In genomic region chr6:50377742-50378720, GRCm38 (mm10) we compare ENCODE assay signal across 7 mouse cellular contexts.
DNase-seq lines count a peak whose midpoint lies in the region; ATAC-seq lines count a peak whose summit lies in the region.

No protein-coding gene starts in this region.

- H3K4me2 ChIP-seq in liver, embryonic 11.5 days, result peak overlapping the region; percentile 23
- H3K4me2 ChIP-seq in stomach, embryonic 14.5 days (replicated peaks; ENCODE audit: low read depth, low read length), result no peak overlapping the region

- H3K27me3 ChIP-seq in liver, embryonic 11.5 days (replicated peaks; ENCODE audit: control insufficient read depth, insufficient read depth, low read length), result no peaks in the 10 kb centered on the region
- H3K27me3 ChIP-seq in stomach, embryonic 14.5 days (ENCODE audit: control insufficient read depth, insufficient read depth, low read length), result no peaks in the 10 kb centered on the region

- no peak overlapping the region for H3K9ac ChIP-seq in liver, embryonic 11.5 days (ENCODE audit: low read depth, low read length)
- no peak overlapping the region for H3K9ac ChIP-seq in stomach, embryonic 14.5 days (replicated peaks; ENCODE audit: low read depth, low read length)

- no peaks in the 10 kb centered on the region for H3K36me3 ChIP-seq in liver, embryonic 11.5 days (ENCODE audit: control insufficient read depth, insufficient read depth, low read length)
- no peaks in the 10 kb centered on the region for H3K36me3 ChIP-seq in stomach, embryonic 14.5 days (ENCODE audit: control insufficient read depth, insufficient read depth, low read length)

- peaks cover 16% of the 10 kb centered on the region for H3K4me1 ChIP-seq in liver, embryonic 11.5 days (replicated peaks; ENCODE audit: control insufficient read depth, insufficient read depth, low read length)
- peaks cover 5% of the 10 kb centered on the region; the same call in 1 of the 2 replicates for H3K4me1 ChIP-seq in stomach, embryonic 14.5 days (ENCODE audit: control insufficient read depth, insufficient read depth, low read length)

- peak; percentile 65 for ATAC-seq in liver, embryonic 11.5 days (replicated peaks; ENCODE audit: low FRiP score)
- ATAC-seq in stomach, embryonic 14.5 days (ENCODE audit: insufficient number of reproducible peaks, insufficient read depth, low FRiP score, low read depth), result peak; percentile 57

- DNase-seq in right cerebral cortex, postnatal 36 days (ENCODE audit: low spot score in 2 of 2), result peak; percentile 39 to 79
- no peak for DNase-seq in right cerebral cortex, postnatal 14 days
- peak; percentile 26 for DNase-seq in embryo, embryonic 11 days
- no peak for DNase-seq in liver, embryonic 11.5 days (ENCODE audit: low spot score)
- no peak for DNase-seq in adrenal gland, postnatal 10 days
- no peak for DNase-seq in adrenal gland, postnatal 4 days (ENCODE audit: low spot score in 2 of 2)

- no peak overlapping the region for H3K4me3 ChIP-seq in liver, embryonic 11.5 days (ENCODE audit: low read depth, low read length)
- no peak overlapping the region for H3K4me3 ChIP-seq in stomach, embryonic 14.5 days (ENCODE audit: low read depth, low read length)

- WGBS in liver, embryonic 11.5 days, result 50% methylated on average over 21 of the region's 21 CpGs
- 59% methylated on average over 21 of the region's 21 CpGs for WGBS in stomach, embryonic 14.5 days

- H3K9me3 ChIP-seq in liver, embryonic 11.5 days (ENCODE audit: control insufficient read depth, low read length), result no peaks in the 10 kb centered on the region
- no peaks in the 10 kb centered on the region for H3K9me3 ChIP-seq in stomach, embryonic 14.5 days (ENCODE audit: control insufficient read depth, low read depth, low read length)

- H3K27ac ChIP-seq in liver, embryonic 11.5 days (ENCODE audit: low read depth, low read length), result peak overlapping the region; percentile 45
- peak overlapping the region; percentile 28; the same call in 1 of the 2 replicates for H3K27ac ChIP-seq in stomach, embryonic 14.5 days (ENCODE audit: low read length)

Comparison
In these comparisons a context has a peak if more than half of its experiments do, and no peak if none do; other contexts are left out.
1. DNase-seq: peak in right cerebral cortex, postnatal 36 days (2 of 2) and embryo, embryonic 11 days (single experiment); none in right cerebral cortex, postnatal 14 days (single experiment), liver, embryonic 11.5 days (single experiment), adrenal gland, postnatal 10 days (single experiment) and adrenal gland, postnatal 4 days (0 of 2).